Mouse (Mus musculus) liver, embryonic 11.5 days (tissue): ENCODE data around the gene Gm10436. TPM values are rescaled to one million over a fixed set of nuclear protein-coding genes. Genes with fewer than 3 reads are reported as not detected.
"Not testable (repeated sequence)": the region's sequence is repeated elsewhere in the genome, so short reads cannot be mapped to it uniquely, and the experiment has no call there.

ENCODE experiments used
- ATAC-seq: fragments of 200-750 bp; cut with Nextera tagmentation; replicated peaks from 2 replicates; pipeline ENCODE4 v1.8.0; 2017; ENCODE audit warnings: moderate number of reproducible peaks, mild to moderate bottlenecking, moderate TSS enrichment, moderate library complexity; ENCODE audit not compliant: low FRiP score
- DNase-seq: peaks from one replicate; pipeline ENCODE4 v3.0.0-alpha.2; 2017; ENCODE audit warnings: low spot score
- H3K27ac ChIP-seq: fragments of 300-500 bp; sonication (generic); 2 replicates; pipeline ENCODE4 v1.5.1; 2014; ENCODE audit warnings: mild to moderate bottlenecking, low read depth, low read length, control low read depth
- H3K27me3 ChIP-seq: fragments of 300-500 bp; sonication (generic); replicated peaks from 2 replicates; pipeline ENCODE4 v1.6.1; 2014; ENCODE audit warnings: low read length, mixed read lengths; ENCODE audit not compliant: control insufficient read depth, insufficient read depth
- H3K36me3 ChIP-seq: fragments of 300-500 bp; sonication (generic); 2 replicates; pipeline ENCODE4 v1.6.1; 2014; ENCODE audit warnings: mild to moderate bottlenecking, low read length, moderate library complexity, mixed read lengths; ENCODE audit not compliant: control insufficient read depth, insufficient read depth
- H3K4me1 ChIP-seq: fragments of 300-500 bp; sonication (generic); replicated peaks from 2 replicates; pipeline ENCODE4 v1.6.1; 2014; ENCODE audit warnings: low read length, mixed read lengths; ENCODE audit not compliant: control insufficient read depth, insufficient read depth
- H3K4me2 ChIP-seq: fragments of 300-500 bp; sonication (generic); 2 replicates; pipeline ENCODE4 v1.6.1; 2014; ENCODE audit warnings: mild to moderate bottlenecking, control low read depth, moderate library complexity
- H3K4me3 ChIP-seq: fragments of 300-500 bp; sonication (generic); 2 replicates; pipeline ENCODE4 v1.5.1; 2014; ENCODE audit warnings: low read depth, low read length, control low read depth
- H3K9ac ChIP-seq: fragments of 300-500 bp; sonication (generic); 2 replicates; pipeline ENCODE4 v1.6.1; 2014; ENCODE audit warnings: low read depth, low read length, control low read depth
- H3K9me3 ChIP-seq: fragments of 300-500 bp; sonication (generic); 2 replicates; pipeline ENCODE4 v1.6.1; 2016; ENCODE audit warnings: low read length, inconsistent platforms, mixed read lengths; ENCODE audit not compliant: control insufficient read depth
- WGBS: fragments of 180-500 bp; shearing (Covaris S2); extraction: QIAGEN DNeasy Blood & Tissue Kit; methylation state at CpG from one replicate; pipeline ENCODE4 v1.1.7; 2014; 5-methylcytosine and 5-hydroxymethylcytosine counted together
- polyA plus RNA-seq: library from polyadenylated mRNA; unstranded; fragments of >200 nt; fragmentation: Nextera tagmentation; extraction: Ambion mirVana; gene quantifications from 2 replicates; pipeline ENCODE4 v1.2.1, GENCODE M21; 2014

The Gm10436 gene
- polyA plus RNA-seq: not detected in 2 replicates

DNA sequence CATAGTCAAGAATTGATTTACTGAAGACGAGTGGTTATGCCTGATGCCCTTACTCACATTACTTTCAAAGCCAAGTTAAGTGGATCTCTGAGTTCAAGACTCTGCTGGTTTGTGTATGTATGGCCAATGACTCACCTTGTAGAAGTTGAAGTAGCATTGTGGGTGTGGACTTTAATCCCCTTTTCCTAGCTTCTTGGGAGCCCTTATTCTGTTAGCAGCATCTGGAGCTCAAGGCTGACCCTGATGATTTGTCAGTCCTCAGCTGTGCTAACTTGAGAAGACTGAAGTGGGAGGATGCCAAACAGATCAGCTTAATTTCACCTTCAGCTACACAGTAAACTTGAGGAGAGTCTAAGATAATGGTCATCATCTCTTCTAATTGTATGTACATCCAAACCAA, at the start of gene Gm10436:
Gm10436 (minus strand) TSS at position 101 of the 400 bp plus-strand sequence.
- not testable (repeated sequence) for ATAC-seq, H3K9ac ChIP-seq, DNase-seq, H3K27me3 ChIP-seq, H3K36me3 ChIP-seq, H3K4me3 ChIP-seq, H3K4me2 ChIP-seq, H3K9me3 ChIP-seq, H3K4me1 ChIP-seq, H3K27ac ChIP-seq
- WGBS: 65% methylated on average over 1 of the region's 1 CpGs

- no peak for ATAC-seq
- 78% methylated on average over 3 of the region's 3 CpGs for WGBS
- H3K27ac ChIP-seq: no peak overlapping the region
Measured at GRCm38 (mm10) chr12:88219445-88219844, 37.5 kb upstream of the Gm10436 start.

DNA sequence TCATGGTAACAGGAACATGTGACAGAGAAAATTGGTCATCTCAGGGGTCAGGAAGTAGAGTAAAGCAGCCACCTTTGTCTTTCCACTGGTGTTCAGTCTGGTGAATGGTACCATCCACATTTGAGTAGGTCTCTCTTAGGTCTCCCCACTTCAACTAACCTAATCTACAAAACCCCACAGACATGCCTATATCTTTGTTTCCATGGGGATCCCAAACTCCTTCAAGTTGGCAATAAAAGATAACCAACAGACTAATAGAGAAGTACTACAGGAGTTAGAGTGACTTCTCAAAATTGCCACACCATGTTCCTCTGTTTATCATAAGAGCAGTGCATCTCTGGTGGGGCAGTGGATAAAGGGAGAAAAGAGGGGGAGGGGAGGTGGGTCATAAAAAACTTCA, 36.2 kb upstream of the Gm10436 start:
- not testable (repeated sequence) for ATAC-seq, H3K4me2 ChIP-seq, H3K4me1 ChIP-seq, H3K4me3 ChIP-seq, H3K27me3 ChIP-seq, H3K27ac ChIP-seq, H3K9ac ChIP-seq, H3K36me3 ChIP-seq, DNase-seq, H3K9me3 ChIP-seq

More at GRCm38 (mm10) chr12:88219445-88219844, 37.5 kb upstream of the Gm10436 start:
- Histone ChIP-seq H3K4me3 (no peak overlapping the region), H3K9ac (no peak overlapping the region), H3K4me1 (no peaks in the 10 kb centered on the region), H3K27me3 (no peaks in the 10 kb centered on the region), H3K9me3 (no peaks in the 10 kb centered on the region), H3K4me2 (no peak overlapping the region), H3K36me3 (no peaks in the 10 kb centered on the region)
- DNase-seq: no peak

DNA sequence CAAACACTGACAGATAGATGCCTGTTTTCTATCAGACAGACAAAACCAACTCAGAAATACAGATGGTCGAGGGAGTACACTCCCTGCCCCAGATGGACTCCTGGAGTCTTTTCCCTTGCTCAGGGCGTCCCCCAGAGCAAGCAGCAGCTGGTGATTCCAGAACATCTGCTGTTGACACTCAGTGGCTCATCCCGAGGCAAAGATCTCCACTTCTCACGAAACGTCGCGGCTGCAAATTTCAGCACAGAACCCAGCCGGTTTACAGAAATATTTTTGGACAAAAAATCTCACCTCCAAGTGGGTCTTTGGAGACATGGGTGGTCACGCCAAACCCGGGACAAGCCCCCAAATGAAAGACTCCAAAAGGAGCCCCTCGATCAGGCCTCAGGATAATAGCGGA, 32.7 kb upstream of the Gm10436 start:
- H3K27me3 ChIP-seq: no peaks in the 10 kb centered on the region
- no peak overlapping the region for H3K4me2 ChIP-seq
- H3K4me3 ChIP-seq: no peak overlapping the region
- ATAC-seq (no peak), DNase-seq (no peak)
- H3K36me3 ChIP-seq: no peaks in the 10 kb centered on the region
- H3K27ac ChIP-seq: no peak overlapping the region
- H3K4me1 ChIP-seq: no peaks in the 10 kb centered on the region
- 80% methylated on average over 12 of the region's 12 CpGs for WGBS
- no peak overlapping the region for H3K9ac ChIP-seq
- H3K9me3 ChIP-seq: no peaks in the 10 kb centered on the region

GRCm38 (mm10) chr12:88211458-88211857, 29.6 kb upstream of the Gm10436 start:
- DNase-seq, H3K4me1 ChIP-seq, H3K9me3 ChIP-seq, H3K27me3 ChIP-seq, H3K9ac ChIP-seq, H3K36me3 ChIP-seq, H3K4me2 ChIP-seq, H3K4me3 ChIP-seq, H3K27ac ChIP-seq, ATAC-seq: not testable (repeated sequence)
- 84% methylated on average over 9 of the region's 9 CpGs for WGBS

DNA sequence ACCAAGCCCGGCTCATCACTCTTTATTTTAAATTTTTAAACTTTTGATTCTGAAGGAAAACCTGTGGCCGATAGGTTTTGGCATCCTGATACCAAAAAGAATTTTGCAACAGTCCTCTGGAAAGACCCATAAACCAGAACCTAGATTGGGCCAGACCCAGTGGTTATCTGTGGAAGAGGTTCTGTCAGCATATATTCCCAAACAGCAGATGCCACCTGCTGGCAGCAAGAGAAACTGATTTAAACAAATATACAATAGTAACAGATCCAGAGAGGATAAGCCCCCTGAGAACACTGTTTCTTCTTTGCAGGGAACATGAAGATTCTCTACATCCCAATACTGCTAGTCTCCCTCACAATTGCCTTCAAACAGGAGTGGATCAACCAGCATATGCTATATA, 20.9 kb upstream of the Gm10436 start:
- no peak for DNase-seq
- Histone ChIP-seq H3K36me3 (no peaks in the 10 kb centered on the region), H3K9me3 (no peaks in the 10 kb centered on the region), H3K9ac (no peak overlapping the region), H3K4me1 (no peaks in the 10 kb centered on the region), H3K4me2 (no peak overlapping the region), H3K27me3 (no peaks in the 10 kb centered on the region), H3K27ac (no peak overlapping the region), H3K4me3 (no peak overlapping the region)
- 89% methylated on average over 2 of the region's 2 CpGs for whole genome bisulfite sequencing
- no peak for ATAC-seq

Other genes starting within 250 kb of the Gm10436 start
- gene Gm2042, start 228.0 kb downstream of the Gm10436 start, polyA plus RNA-seq: not detected in 2 replicates
- not detected in 2 replicates for gene Gm2075, start 170.3 kb downstream of the Gm10436 start, polyA plus RNA-seq
- not detected in 2 replicates for gene Gm6803, start 163.3 kb downstream of the Gm10436 start, polyA plus RNA-seq
- gene Gm2056, start 155.1 kb downstream of the Gm10436 start, polyA plus RNA-seq: not detected in 2 replicates
- not detected in 2 replicates for gene Gm16368, start 98.4 kb downstream of the Gm10436 start, polyA plus RNA-seq
- gene Gm8332, start 68.0 kb upstream of the Gm10436 start, polyA plus RNA-seq: not detected in 2 replicates
- not detected in 2 replicates for gene Gm5662, start 92.4 kb upstream of the Gm10436 start, polyA plus RNA-seq
- gene Gm5039, start 141.9 kb upstream of the Gm10436 start, polyA plus RNA-seq: not detected in 2 replicates
- gene Adck1, start 178.4 kb upstream of the Gm10436 start, polyA plus RNA-seq: 18.4 and 18.7 TPM in 2 replicates